Mouse (Mus musculus): ENCODE data around the gene Prr15l. TPM values are rescaled to one million over a fixed set of nuclear protein-coding genes. Genes with fewer than 3 reads are reported as not detected.

Prr15l gene
- polyA plus RNA-seq, 1 experiment = 137 TPM

DNA sequence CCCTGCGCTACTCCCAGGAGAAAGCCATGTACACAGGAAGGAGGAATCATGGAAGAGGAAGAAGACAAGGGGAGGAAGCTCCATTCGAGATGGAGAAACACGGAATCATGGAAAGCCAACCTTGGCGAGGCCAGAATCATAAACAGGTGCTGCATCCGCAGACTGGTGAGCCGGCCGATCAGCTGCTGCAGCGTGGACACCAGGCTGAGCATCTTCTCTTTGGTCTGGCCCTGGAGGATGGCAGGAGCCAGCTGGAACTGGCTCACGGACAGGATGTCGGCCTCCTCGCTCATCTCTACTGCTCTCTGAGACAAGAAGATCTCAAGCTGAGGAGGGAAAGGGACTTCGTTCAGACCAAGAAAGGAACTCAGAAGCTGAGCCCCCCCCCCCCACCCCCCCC is 19.3 kb upstream of the Prr15l start:
- Histone ChIP-seq H3K27ac (ENCODE audit: insufficient read depth, low read depth, low read length) (no peak overlapping the region), H3K4me3 (ENCODE audit: low read depth, low read length) (no peak overlapping the region), H3K27me3 (ENCODE audit: control insufficient read depth, insufficient read depth, low read length) (no peaks in the 10 kb centered on the region), H3K36me3 (ENCODE audit: control insufficient read depth, insufficient read depth, low read length) (peaks cover 35% of the 10 kb centered on the region), H3K4me1 (ENCODE audit: control insufficient read depth, insufficient read depth, insufficient read length, low read length) (no peaks in the 10 kb centered on the region)
- TF ChIP-seq CTCF (IDR thresholded peaks at IDR 0.05; ENCODE audit: extremely low read depth, insufficient read length, insufficient replicate concordance, low read depth, low read length) (no peak), POLR2A (IDR thresholded peaks at IDR 0.05; ENCODE audit: low read depth, low read length) (no peak)
- WGBS = 95% methylated on average over 12 of the region's 12 CpGs

DNA sequence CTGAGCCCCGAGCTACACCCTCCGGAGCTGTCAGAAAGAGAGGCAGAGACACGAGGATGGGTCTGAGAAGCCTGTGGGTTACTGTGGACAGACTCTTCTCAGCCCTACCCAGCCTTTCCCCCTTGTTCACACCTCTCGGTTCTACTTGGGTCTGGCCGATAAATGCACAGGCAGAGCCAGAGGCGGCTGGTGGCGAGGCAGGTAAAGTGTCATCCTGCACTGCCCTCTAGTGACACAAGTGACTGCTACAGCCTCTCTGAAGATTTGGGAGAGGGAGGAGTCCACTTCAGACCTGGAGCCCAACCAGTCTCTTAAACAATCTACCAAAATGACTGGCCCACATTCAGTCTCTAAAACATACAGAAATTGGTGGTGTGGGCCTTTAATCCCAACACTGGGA is 17.9 kb upstream of the Prr15l start:
- Histone ChIP-seq H3K4me3 (ENCODE audit: low read depth, low read length) (no peak overlapping the region), H3K36me3 (ENCODE audit: control insufficient read depth, insufficient read depth, low read length) (peaks cover 35% of the 10 kb centered on the region), H3K27me3 (ENCODE audit: control insufficient read depth, insufficient read depth, low read length) (no peaks in the 10 kb centered on the region), H3K4me1 (ENCODE audit: control insufficient read depth, insufficient read depth, insufficient read length, low read length) (no peaks in the 10 kb centered on the region), H3K27ac (ENCODE audit: insufficient read depth, low read depth, low read length) (no peak overlapping the region)
- TF ChIP-seq POLR2A (IDR thresholded peaks at IDR 0.05; ENCODE audit: low read depth, low read length) = no peak
- TF ChIP-seq CTCF (IDR thresholded peaks at IDR 0.05; ENCODE audit: extremely low read depth, insufficient read length, insufficient replicate concordance, low read depth, low read length) = peak; percentile 72
- 34% methylated on average over 7 of the region's 7 CpGs for WGBS

DNA sequence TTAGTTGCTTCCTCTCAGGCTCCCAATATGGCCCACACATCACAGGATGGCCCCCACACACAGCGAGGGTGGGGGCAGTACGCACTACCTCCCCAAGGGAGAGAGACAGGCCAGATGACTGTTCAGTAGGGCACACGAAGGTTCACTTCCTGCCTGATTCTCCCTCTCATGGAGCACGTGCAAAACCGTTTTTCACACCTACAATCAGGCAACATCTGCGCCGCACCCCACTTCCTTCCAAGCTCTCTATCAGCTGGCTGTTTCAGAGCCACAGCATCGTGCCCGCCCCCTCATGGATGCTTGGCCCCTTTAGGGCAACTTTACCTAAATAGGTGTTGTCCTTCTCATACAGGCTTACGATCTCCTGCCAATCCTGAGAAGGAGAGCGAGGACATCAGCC is 15.2 kb upstream of the Prr15l start:
- TF ChIP-seq POLR2A (IDR thresholded peaks at IDR 0.05; ENCODE audit: low read depth, low read length) = no peak
- no peak for TF ChIP-seq CTCF (IDR thresholded peaks at IDR 0.05; ENCODE audit: extremely low read depth, insufficient read length, insufficient replicate concordance, low read depth, low read length)
- Histone ChIP-seq H3K4me1 (ENCODE audit: control insufficient read depth, insufficient read depth, insufficient read length, low read length) (peaks cover 4% of the 10 kb centered on the region), H3K36me3 (ENCODE audit: control insufficient read depth, insufficient read depth, low read length) (peaks cover 27% of the 10 kb centered on the region), H3K27me3 (ENCODE audit: control insufficient read depth, insufficient read depth, low read length) (no peaks in the 10 kb centered on the region), H3K27ac (ENCODE audit: insufficient read depth, low read depth, low read length) (no peak overlapping the region), H3K4me3 (ENCODE audit: low read depth, low read length) (no peak overlapping the region)
- WGBS = 74% methylated on average over 11 of the region's 11 CpGs

GRCm38 (mm10) chr11:96916044-96916884 is 11.6 kb upstream of the Prr15l start, which contains the start of gene Cdk5rap3:
Cdk5rap3 (minus strand) TSS chr11:96916496.
- peaks cover 4% of the 10 kb centered on the region; the same call in 1 of the 2 replicates for H3K36me3 ChIP-seq (ENCODE audit: control insufficient read depth, insufficient read depth, low read length)
- no peaks in the 10 kb centered on the region for H3K27me3 ChIP-seq (ENCODE audit: control insufficient read depth, insufficient read depth, low read length)
- peaks cover 33% of the 10 kb centered on the region for H3K4me1 ChIP-seq (ENCODE audit: control insufficient read depth, insufficient read depth, insufficient read length, low read length)
- H3K27ac ChIP-seq (ENCODE audit: insufficient read depth, low read depth, low read length) = peak within 1 kb of the TSS; percentile 97
- WGBS = under 1% methylated on average over 55 of the region's 55 CpGs
- TF ChIP-seq POLR2A (IDR thresholded peaks at IDR 0.05; ENCODE audit: low read depth, low read length) (peak; percentile 69; the same call in 1 of the 2 replicates), CTCF (IDR thresholded peaks at IDR 0.05; ENCODE audit: extremely low read depth, insufficient read length, insufficient replicate concordance, low read depth, low read length) (peak; percentile 80)
- H3K4me3 ChIP-seq (ENCODE audit: low read depth, low read length) = peak within 1 kb of the TSS; percentile 81

GRCm38 (mm10) chr11:96916885-96917396 is 11.0 kb upstream of the Prr15l start:
- 10% methylated on average over 13 of the region's 13 CpGs for WGBS
- Histone ChIP-seq H3K4me3 (ENCODE audit: low read depth, low read length) (peak overlapping the region; percentile 15; the same call in 1 of the 2 replicates), H3K27me3 (ENCODE audit: control insufficient read depth, insufficient read depth, low read length) (no peaks in the 10 kb centered on the region), H3K4me1 (ENCODE audit: control insufficient read depth, insufficient read depth, insufficient read length, low read length) (peaks cover 34% of the 10 kb centered on the region), H3K27ac (ENCODE audit: insufficient read depth, low read depth, low read length) (peak overlapping the region; percentile 97), H3K36me3 (ENCODE audit: control insufficient read depth, insufficient read depth, low read length) (no peaks in the 10 kb centered on the region)
- no peak for TF ChIP-seq CTCF (IDR thresholded peaks at IDR 0.05; ENCODE audit: extremely low read depth, insufficient read length, insufficient replicate concordance, low read depth, low read length)
- TF ChIP-seq POLR2A (IDR thresholded peaks at IDR 0.05; ENCODE audit: low read depth, low read length) = no peak

DNA sequence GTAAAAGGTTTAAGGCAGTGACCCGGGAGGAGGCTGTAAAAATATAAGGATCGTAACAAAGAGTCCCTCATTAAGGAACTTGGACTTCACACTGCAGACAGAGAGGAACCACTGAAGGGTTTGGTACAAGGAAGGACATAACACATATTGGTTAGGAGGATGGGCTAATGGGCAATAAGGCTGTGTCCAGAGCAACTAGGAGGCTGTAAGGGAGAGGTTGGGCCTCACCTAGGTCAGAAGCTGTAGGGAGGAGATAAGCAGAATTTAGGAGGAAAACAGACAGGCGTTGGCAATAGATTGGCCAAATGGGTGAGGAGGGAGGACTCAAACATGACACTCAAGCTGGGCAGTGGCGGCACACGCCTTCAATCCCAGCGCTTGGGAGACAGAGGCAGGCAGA is 10.5 kb upstream of the Prr15l start:
- WGBS = 38% methylated on average over 6 of the region's 6 CpGs
- H3K4me3 ChIP-seq (ENCODE audit: low read depth, low read length) = no peak overlapping the region
- peaks cover 34% of the 10 kb centered on the region for H3K4me1 ChIP-seq (ENCODE audit: control insufficient read depth, insufficient read depth, insufficient read length, low read length)
- no peaks in the 10 kb centered on the region for H3K36me3 ChIP-seq (ENCODE audit: control insufficient read depth, insufficient read depth, low read length)
- no peak for TF ChIP-seq CTCF (IDR thresholded peaks at IDR 0.05; ENCODE audit: extremely low read depth, insufficient read length, insufficient replicate concordance, low read depth, low read length)
- TF ChIP-seq POLR2A (IDR thresholded peaks at IDR 0.05; ENCODE audit: low read depth, low read length) = no peak; the same call in 1 of the 2 replicates
- no peaks in the 10 kb centered on the region for H3K27me3 ChIP-seq (ENCODE audit: control insufficient read depth, insufficient read depth, low read length)
- H3K27ac ChIP-seq (ENCODE audit: insufficient read depth, low read depth, low read length) = peak overlapping the region; percentile 97

DNA sequence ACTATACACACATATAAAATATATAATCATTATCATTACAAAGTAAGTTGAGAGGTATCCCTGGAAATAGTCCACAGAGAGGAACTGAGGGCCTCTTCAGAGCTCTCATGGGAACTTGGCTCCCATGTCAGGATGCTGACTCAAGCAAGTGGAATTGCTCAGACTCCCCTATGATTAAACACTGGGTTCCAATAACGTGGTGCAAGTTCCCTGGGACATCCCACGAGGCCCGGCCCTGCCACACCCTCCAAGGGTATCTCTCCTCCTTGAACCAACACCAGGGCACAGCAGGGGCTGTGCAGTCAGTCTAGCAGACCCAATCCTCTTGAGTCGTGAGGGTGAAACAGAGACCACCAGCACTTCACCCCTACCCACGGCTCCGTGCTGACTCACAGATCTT is 8.9 kb upstream of the Prr15l start:
- WGBS = 19% methylated on average over 6 of the region's 6 CpGs
- Histone ChIP-seq H3K4me1 (ENCODE audit: control insufficient read depth, insufficient read depth, insufficient read length, low read length) (peaks cover 34% of the 10 kb centered on the region), H3K27me3 (ENCODE audit: control insufficient read depth, insufficient read depth, low read length) (no peaks in the 10 kb centered on the region), H3K36me3 (ENCODE audit: control insufficient read depth, insufficient read depth, low read length) (no peaks in the 10 kb centered on the region), H3K27ac (ENCODE audit: insufficient read depth, low read depth, low read length) (peak overlapping the region; percentile 97), H3K4me3 (ENCODE audit: low read depth, low read length) (no peak overlapping the region)
- TF ChIP-seq POLR2A (IDR thresholded peaks at IDR 0.05; ENCODE audit: low read depth, low read length) (no peak), CTCF (IDR thresholded peaks at IDR 0.05; ENCODE audit: extremely low read depth, insufficient read length, insufficient replicate concordance, low read depth, low read length) (no peak)

Measured in small intestine, adult 2 months (tissue).